Mouse (Mus musculus): ENCODE results near the gene Tedc2.

GRCm38 (mm10) chr17:24236921-24237320 lies 16.3 kb upstream of the Tedc2 start:
- TF ChIP-seq POLR2A (IDR thresholded peaks at IDR 0.05; ENCODE audit: borderline replicate concordance, extremely low read depth, low read depth, low read length) (no peak), CTCF (IDR thresholded peaks at IDR 0.05; ENCODE audit: insufficient read depth, low read length) (no peak)
